Mouse (Mus musculus): Measurements from ENCODE around the gene Erc2. TPM values are rescaled to one million over a fixed set of nuclear protein-coding genes. Genes with fewer than 3 reads are reported as not detected.

Gene Erc2
- polyA plus RNA-seq, 1 experiment from 2014 or later = 7.3 TPM

- H3K9me3 ChIP-seq (ENCODE audit: control insufficient read depth, low read length) = no peaks in the 10 kb centered on the region
- no peak overlapping the region for H3K4me2 ChIP-seq (replicated peaks; ENCODE audit: low read depth, low read length)
- no peak for ATAC-seq (ENCODE audit: low FRiP score, low TSS enrichment)
Measured at GRCm38 (mm10) chr14:27821801-27822200, 199.6 kb downstream of the Erc2 start.

DNA sequence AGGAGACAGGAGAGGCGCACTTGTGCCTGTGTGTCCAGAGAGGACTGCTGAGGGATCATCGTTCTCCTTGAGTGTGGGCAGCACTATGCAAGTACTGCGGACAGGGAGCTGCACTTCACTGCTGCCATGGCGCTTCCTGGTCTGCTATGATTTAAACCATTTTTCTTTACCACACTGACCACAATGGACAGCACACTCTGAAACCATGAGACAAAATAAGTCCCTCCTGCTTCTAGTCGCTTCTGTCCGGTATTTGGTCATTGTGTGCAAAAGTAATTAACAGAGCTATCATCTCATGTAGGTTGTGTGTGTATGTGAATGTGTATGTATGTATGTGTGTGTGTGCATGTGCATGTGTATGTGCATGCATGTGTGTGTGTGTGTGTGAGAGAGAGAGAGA lies 200.3 kb downstream of the Erc2 start:
- no peak overlapping the region for H3K4me3 ChIP-seq (ENCODE audit: low read length)
- no peak overlapping the region for H3K9ac ChIP-seq (ENCODE audit: low read depth, low read length)
- H3K27me3 ChIP-seq (ENCODE audit: control insufficient read depth, insufficient read depth, low read length) = no peaks in the 10 kb centered on the region
- no peaks in the 10 kb centered on the region for H3K4me1 ChIP-seq (ENCODE audit: control insufficient read depth, insufficient read depth, low read length)
- H3K27ac ChIP-seq (ENCODE audit: low read depth, low read length) = no peak overlapping the region
- no peak for ATAC-seq (ENCODE audit: low FRiP score, low TSS enrichment)
- no peaks in the 10 kb centered on the region for H3K9me3 ChIP-seq (ENCODE audit: control insufficient read depth, low read length)
- H3K4me2 ChIP-seq (replicated peaks; ENCODE audit: low read depth, low read length) = no peak overlapping the region
- H3K36me3 ChIP-seq (ENCODE audit: control insufficient read depth, insufficient read depth, low read length) = no peaks in the 10 kb centered on the region
- WGBS = 90% methylated on average over 6 of the region's 6 CpGs

More at GRCm38 (mm10) chr14:27821801-27822200, 199.6 kb downstream of the Erc2 start:
- H3K36me3 ChIP-seq (ENCODE audit: control insufficient read depth, insufficient read depth, low read length) = no peaks in the 10 kb centered on the region
- no peak overlapping the region for H3K4me3 ChIP-seq (ENCODE audit: low read length)
- no peak overlapping the region for H3K9ac ChIP-seq (ENCODE audit: low read depth, low read length)
- H3K27me3 ChIP-seq (ENCODE audit: control insufficient read depth, insufficient read depth, low read length) = no peaks in the 10 kb centered on the region
- no peaks in the 10 kb centered on the region for H3K4me1 ChIP-seq (ENCODE audit: control insufficient read depth, insufficient read depth, low read length)
- no peak overlapping the region for H3K27ac ChIP-seq (ENCODE audit: low read depth, low read length)

DNA sequence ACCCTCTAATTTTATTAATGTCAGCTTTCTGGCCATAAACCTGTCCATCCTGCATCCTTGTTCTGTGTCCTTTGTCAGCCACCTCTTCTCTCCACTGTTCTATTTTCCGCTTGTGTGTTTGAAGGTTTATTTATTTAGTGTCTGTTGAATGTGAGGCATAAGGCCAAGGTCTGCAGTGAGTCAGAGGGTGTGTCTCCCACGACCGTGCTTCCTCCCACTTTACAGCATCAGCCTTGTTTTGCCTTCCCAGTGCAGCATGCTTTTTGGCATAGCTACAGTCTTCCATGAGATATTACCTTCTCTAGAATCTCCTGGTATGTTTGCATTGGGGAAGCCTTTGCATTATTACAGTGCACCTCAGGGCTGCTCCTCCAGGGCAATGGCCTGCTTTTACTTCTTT lies 200.8 kb downstream of the Erc2 start:
- no peak overlapping the region for H3K9ac ChIP-seq (ENCODE audit: low read depth, low read length)
- no peaks in the 10 kb centered on the region for H3K27me3 ChIP-seq (ENCODE audit: control insufficient read depth, insufficient read depth, low read length)
- no peak overlapping the region for H3K4me3 ChIP-seq (ENCODE audit: low read length)
- ATAC-seq (ENCODE audit: low FRiP score, low TSS enrichment) = no peak
- H3K36me3 ChIP-seq (ENCODE audit: control insufficient read depth, insufficient read depth, low read length) = no peaks in the 10 kb centered on the region
- no peaks in the 10 kb centered on the region for H3K4me1 ChIP-seq (ENCODE audit: control insufficient read depth, insufficient read depth, low read length)
- no peak overlapping the region for H3K27ac ChIP-seq (ENCODE audit: low read depth, low read length)
- H3K9me3 ChIP-seq (ENCODE audit: control insufficient read depth, low read length) = no peaks in the 10 kb centered on the region
- WGBS = 32% methylated on average over 3 of the region's 3 CpGs
- H3K4me2 ChIP-seq (replicated peaks; ENCODE audit: low read depth, low read length) = no peak overlapping the region

- Histone ChIP-seq H3K36me3 (ENCODE audit: control insufficient read depth, insufficient read depth, low read length) (no peaks in the 10 kb centered on the region), H3K4me3 (ENCODE audit: low read length) (no peak overlapping the region), H3K4me1 (ENCODE audit: control insufficient read depth, insufficient read depth, low read length) (no peaks in the 10 kb centered on the region), H3K9me3 (ENCODE audit: control insufficient read depth, low read length) (no peaks in the 10 kb centered on the region), H3K4me2 (replicated peaks; ENCODE audit: low read depth, low read length) (no peak overlapping the region), H3K9ac (ENCODE audit: low read depth, low read length) (no peak overlapping the region), H3K27ac (ENCODE audit: low read depth, low read length) (no peak overlapping the region), H3K27me3 (ENCODE audit: control insufficient read depth, insufficient read depth, low read length) (no peaks in the 10 kb centered on the region)
- 81% methylated on average over 6 of the region's 6 CpGs for WGBS
- ATAC-seq (ENCODE audit: low FRiP score, low TSS enrichment) = no peak
Measured at GRCm38 (mm10) chr14:27823897-27824296, 201.7 kb downstream of the Erc2 start.

- 85% methylated on average over 1 of the region's 1 CpGs for WGBS
- H3K27ac ChIP-seq (ENCODE audit: low read depth, low read length) = no peak overlapping the region
- no peaks in the 10 kb centered on the region for H3K4me1 ChIP-seq (ENCODE audit: control insufficient read depth, insufficient read depth, low read length)
- H3K36me3 ChIP-seq (ENCODE audit: control insufficient read depth, insufficient read depth, low read length) = no peaks in the 10 kb centered on the region
- no peaks in the 10 kb centered on the region for H3K9me3 ChIP-seq (ENCODE audit: control insufficient read depth, low read length)
- no peak overlapping the region for H3K9ac ChIP-seq (ENCODE audit: low read depth, low read length)
- H3K4me3 ChIP-seq (ENCODE audit: low read length) = no peak overlapping the region
- H3K4me2 ChIP-seq (replicated peaks; ENCODE audit: low read depth, low read length) = no peak overlapping the region
- no peak for ATAC-seq (ENCODE audit: low FRiP score, low TSS enrichment)
- no peaks in the 10 kb centered on the region for H3K27me3 ChIP-seq (ENCODE audit: control insufficient read depth, insufficient read depth, low read length)
Measured at GRCm38 (mm10) chr14:27826829-27827228, 204.6 kb downstream of the Erc2 start.

DNA sequence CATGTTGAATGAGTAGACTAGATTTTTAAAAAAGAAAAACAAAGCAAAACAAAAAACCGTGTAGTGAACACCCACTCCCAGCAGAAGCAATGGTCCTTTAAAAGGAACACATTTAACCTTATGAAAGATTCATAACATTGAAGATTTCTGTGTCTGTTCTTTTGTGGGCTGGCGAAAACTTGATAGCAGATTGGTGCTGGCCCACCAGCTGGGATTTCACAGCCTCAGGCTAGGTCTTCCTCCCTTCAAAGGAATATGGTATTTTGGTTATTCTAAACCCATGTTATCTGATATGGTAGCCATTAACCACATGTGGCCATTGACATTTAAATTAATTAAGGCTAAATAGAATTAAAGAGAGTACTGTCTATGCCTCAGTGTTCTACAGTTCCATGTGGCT lies 205.9 kb downstream of the Erc2 start:
- Histone ChIP-seq H3K27me3 (ENCODE audit: control insufficient read depth, insufficient read depth, low read length) (no peaks in the 10 kb centered on the region), H3K4me3 (ENCODE audit: low read length) (no peak overlapping the region), H3K9me3 (ENCODE audit: control insufficient read depth, low read length) (no peaks in the 10 kb centered on the region), H3K27ac (ENCODE audit: low read depth, low read length) (no peak overlapping the region), H3K4me1 (ENCODE audit: control insufficient read depth, insufficient read depth, low read length) (no peaks in the 10 kb centered on the region), H3K9ac (ENCODE audit: low read depth, low read length) (no peak overlapping the region), H3K4me2 (replicated peaks; ENCODE audit: low read depth, low read length) (no peak overlapping the region), H3K36me3 (ENCODE audit: control insufficient read depth, insufficient read depth, low read length) (no peaks in the 10 kb centered on the region)
- ATAC-seq (ENCODE audit: low FRiP score, low TSS enrichment) = no peak
- 37% methylated on average over 2 of the region's 2 CpGs for WGBS

DNA sequence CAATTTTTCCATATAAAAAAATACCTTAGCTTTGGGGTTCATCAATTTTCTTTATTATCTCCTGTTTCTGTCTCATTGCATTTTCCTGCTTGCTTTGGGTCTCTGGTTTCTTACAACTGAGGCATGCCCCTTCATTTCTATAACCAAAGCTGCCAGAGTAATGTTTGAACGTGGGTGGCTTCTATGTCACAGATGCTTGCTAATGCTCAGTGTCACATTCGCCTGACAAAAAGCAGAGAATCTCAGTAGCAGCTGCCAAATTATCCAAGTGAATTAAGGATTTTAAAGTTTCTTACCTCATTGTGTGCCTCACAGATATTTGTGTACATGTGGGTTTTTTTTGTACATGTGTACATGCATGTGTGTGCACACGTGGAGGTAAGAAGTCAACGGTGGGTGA lies 210.0 kb downstream of the Erc2 start:
- H3K9me3 ChIP-seq (ENCODE audit: control insufficient read depth, low read length) = no peaks in the 10 kb centered on the region
- no peak overlapping the region for H3K27ac ChIP-seq (ENCODE audit: low read depth, low read length)
- no peaks in the 10 kb centered on the region for H3K27me3 ChIP-seq (ENCODE audit: control insufficient read depth, insufficient read depth, low read length)
- ATAC-seq (ENCODE audit: low FRiP score, low TSS enrichment) = no peak
- no peaks in the 10 kb centered on the region for H3K4me1 ChIP-seq (ENCODE audit: control insufficient read depth, insufficient read depth, low read length)
- no peak overlapping the region for H3K9ac ChIP-seq (ENCODE audit: low read depth, low read length)
- no peak overlapping the region for H3K4me2 ChIP-seq (replicated peaks; ENCODE audit: low read depth, low read length)
- no peak overlapping the region for H3K4me3 ChIP-seq (ENCODE audit: low read length)
- 82% methylated on average over 4 of the region's 4 CpGs for WGBS
- no peaks in the 10 kb centered on the region for H3K36me3 ChIP-seq (ENCODE audit: control insufficient read depth, insufficient read depth, low read length)

- H3K9me3 ChIP-seq (ENCODE audit: control insufficient read depth, low read length) = no peaks in the 10 kb centered on the region
- H3K4me2 ChIP-seq (replicated peaks; ENCODE audit: low read depth, low read length) = no peak overlapping the region
- no peak overlapping the region for H3K9ac ChIP-seq (ENCODE audit: low read depth, low read length)
- no peaks in the 10 kb centered on the region for H3K4me1 ChIP-seq (ENCODE audit: control insufficient read depth, insufficient read depth, low read length)
- no peaks in the 10 kb centered on the region for H3K27me3 ChIP-seq (ENCODE audit: control insufficient read depth, insufficient read depth, low read length)
- no peak overlapping the region for H3K27ac ChIP-seq (ENCODE audit: low read depth, low read length)
- no peak for ATAC-seq (ENCODE audit: low FRiP score, low TSS enrichment)
- 80% methylated on average over 1 of the region's 1 CpGs for WGBS
- no peaks in the 10 kb centered on the region for H3K36me3 ChIP-seq (ENCODE audit: control insufficient read depth, insufficient read depth, low read length)
- no peak overlapping the region for H3K4me3 ChIP-seq (ENCODE audit: low read length)
Measured at GRCm38 (mm10) chr14:27835351-27835750, 213.1 kb downstream of the Erc2 start.

GRCm38 (mm10) chr14:27837601-27838105 lies 215.4 kb downstream of the Erc2 start:
- H3K4me1 ChIP-seq (ENCODE audit: control insufficient read depth, insufficient read depth, low read length) = no peaks in the 10 kb centered on the region
- H3K27ac ChIP-seq (ENCODE audit: low read depth, low read length) = no peak overlapping the region
- H3K4me2 ChIP-seq (replicated peaks; ENCODE audit: low read depth, low read length) = no peak overlapping the region
- H3K9me3 ChIP-seq (ENCODE audit: control insufficient read depth, low read length) = no peaks in the 10 kb centered on the region
- no peak overlapping the region for H3K4me3 ChIP-seq (ENCODE audit: low read length)
- H3K9ac ChIP-seq (ENCODE audit: low read depth, low read length) = no peak overlapping the region
- ATAC-seq (ENCODE audit: low FRiP score, low TSS enrichment) = no peak
- H3K36me3 ChIP-seq (ENCODE audit: control insufficient read depth, insufficient read depth, low read length) = no peaks in the 10 kb centered on the region
- 84% methylated on average over 6 of the region's 6 CpGs for WGBS
- no peaks in the 10 kb centered on the region for H3K27me3 ChIP-seq (ENCODE audit: control insufficient read depth, insufficient read depth, low read length)
